Mouse (Mus musculus) cerebellum, adult (tissue): ENCODE measurements around the gene Arhgef11.

Source experiments
- ATAC-seq: cut with Nextera tagmentation; 2 replicates; pipeline ENCODE4 v1.9.2; 2017; ENCODE audit warnings: mild to moderate bottlenecking, moderate library complexity, mixed read lengths; ENCODE audit not compliant: insufficient number of reproducible peaks, low FRiP score, low TSS enrichment

Gene Arhgef11

DNA sequence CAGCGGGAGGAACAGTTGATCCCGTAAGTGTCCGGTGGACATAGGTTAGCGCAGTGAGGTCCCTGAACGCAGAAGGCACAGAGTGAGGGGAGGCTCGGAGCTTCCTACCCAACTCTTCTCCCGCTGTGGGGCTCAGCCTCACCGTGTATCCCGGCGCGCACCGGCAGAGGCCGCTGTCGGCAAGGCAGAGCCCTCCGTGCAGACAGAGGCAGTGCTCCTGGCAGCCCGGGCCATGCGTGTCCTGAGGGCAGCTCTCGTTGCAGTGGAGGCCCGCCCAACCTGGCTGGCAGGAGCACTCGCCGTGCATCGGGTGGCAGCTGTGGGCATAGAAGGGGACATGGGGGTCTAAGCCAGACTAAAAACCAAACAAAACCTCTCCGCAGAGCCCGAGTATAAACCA lies 138.6 kb downstream of the Arhgef11 start:
- ATAC-seq = peak; percentile 89

DNA sequence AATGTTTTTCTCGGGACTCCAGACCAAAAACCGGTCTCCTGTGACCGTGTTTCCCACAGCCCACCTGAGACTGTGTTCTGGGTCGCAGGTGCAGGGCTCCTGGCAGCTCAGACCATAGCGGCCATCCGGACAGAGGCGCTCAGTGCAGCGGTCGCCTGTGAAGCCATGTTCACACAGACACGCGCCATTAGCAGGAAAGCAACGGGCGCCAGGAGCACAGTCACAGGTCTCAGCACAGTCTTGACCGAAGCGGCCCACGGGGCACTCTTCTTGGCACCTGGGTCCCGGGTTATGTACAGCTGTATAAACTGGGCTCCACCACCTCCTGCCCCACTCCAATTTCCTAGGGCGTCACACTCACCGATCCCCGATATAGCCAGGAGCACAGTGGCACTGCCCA lies 139.1 kb downstream of the Arhgef11 start:
- ATAC-seq = 0 out of 2 replicates have a peak, but pooled peaks have one; percentile 15

DNA sequence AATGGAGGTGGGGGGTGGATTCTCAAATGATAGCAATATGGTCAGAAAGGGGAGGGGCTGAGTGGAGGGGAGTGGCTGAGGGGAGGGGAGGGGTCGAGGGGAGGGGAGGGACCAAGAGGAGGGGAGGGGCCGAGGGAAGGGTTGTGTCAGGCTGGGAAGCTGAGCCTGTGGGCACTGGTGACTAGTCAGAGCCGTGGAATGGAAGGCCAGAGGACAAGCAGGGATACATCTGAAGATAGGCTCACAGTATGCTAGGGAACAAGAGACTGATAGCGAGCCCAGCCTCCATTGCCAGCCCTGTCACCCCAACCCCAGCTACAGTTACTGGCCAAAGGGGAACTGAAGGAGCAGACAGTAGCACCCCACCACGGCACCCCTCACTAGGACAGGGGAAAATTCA lies 141.3 kb downstream of the Arhgef11 start:
- ATAC-seq = no peak

DNA sequence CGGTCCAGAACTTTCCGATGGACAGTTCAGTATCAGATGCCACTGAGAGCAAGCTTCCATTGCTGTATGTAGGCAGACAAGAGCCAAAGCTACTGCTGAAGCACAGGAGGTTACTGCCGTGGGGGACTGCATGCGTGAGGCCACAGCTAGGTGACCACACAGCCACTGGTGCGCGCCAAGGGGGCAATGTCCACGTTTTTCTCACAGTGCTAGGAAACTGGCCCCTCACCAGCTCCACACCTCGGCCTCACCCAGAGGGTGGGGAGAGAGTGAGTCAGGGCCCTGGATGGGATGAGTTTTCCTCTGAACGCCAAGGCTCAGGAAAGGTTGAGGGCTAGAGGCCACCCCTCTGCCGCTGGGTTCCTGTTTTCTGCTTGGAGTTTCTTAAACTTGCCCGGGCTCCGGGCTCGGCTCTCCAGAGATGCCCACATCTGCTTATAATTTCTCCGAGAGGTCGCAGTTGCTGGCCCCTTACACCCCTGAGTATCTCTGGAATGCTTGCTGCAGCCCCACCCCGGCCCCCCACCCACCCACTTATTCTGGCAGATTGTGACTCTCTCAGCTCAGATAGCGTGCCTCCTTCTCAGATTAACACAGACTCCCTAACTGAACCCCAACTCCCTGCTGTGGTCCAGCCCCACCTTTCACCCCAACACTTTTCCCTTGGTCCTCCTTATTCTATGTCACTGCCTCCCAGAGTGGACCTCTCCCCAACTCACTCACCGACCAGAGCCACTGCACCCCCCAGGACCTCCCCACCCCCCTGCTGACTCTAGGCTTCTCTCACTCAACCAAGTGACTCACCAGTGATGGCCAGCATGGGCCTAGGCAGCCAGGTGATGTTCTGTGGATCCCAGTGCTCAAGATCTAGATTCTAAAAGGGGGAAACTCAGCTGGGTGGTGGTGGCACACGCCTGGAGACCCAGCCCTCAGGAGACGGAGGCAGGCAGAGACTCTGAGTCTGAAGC lies 144.3 kb downstream of the Arhgef11 start:
- ATAC-seq = no peak

DNA sequence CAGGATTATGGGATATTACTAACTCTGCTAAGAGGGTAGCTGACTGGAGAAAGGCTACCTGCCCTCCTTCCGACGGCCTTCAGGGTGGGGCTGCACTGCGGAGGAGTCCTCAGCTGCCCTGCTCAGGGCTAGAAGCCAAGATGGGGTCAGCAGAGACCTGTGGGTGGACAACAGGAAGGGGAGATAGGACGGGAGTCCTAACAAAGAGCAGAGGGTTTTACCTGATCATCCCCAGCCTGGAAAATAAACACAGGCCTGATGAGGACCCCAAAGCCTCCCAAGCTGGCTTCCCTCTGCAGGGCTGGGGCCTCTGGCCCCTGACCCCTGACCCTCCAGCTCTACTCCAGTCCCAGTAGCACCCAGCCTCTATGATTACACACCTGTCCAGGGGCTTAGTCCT lies 145.8 kb downstream of the Arhgef11 start:
- no peak for ATAC-seq

DNA sequence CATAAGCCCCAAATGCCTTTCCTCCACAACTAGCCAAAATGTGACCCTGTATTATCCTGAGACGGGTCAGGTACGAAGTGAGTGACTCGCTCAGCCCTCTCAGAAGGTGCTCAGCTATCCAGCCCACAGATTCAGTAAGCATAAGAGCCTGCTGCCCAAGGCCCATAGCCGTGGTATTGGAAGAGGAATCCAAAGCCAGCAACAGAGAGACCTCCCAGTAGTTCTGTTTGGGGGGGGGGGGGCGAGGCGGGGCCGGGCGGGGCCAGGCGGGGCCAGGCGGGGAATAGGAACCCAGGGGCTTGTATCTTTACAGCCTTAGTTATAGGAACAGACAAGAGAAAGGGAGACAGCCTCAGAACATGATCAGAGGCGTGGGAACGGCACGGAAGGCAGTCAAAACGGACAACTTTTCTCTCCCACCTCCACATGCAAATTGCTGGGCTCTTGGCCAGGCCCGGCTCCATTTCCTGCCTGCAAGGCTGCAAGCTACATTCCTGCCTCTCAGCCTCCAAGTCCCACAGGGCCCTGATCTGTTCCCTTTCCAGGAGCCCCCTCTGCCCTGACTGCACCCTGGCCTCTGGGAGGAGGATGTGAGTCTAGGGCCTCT lies 146.4 kb downstream of the Arhgef11 start:
- no peak for ATAC-seq

DNA sequence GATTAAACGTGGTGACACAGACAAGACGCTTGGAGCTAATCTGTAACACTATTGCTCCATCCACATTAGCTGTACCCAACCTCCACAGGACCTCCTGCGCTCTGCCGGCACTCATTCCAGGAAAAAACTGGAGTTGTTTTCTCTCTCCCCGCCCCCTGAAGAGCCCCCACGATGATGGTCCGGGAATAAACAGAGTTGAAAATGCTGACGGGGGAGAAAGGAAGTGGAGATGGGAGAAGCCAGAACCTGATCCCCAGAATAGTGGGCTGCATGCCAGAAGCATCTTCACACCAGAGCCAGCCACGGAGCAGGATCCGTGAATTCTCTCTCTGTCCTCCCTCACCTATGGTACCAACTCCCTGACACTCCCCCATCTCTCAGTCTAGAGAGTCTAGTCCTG lies 147.1 kb downstream of the Arhgef11 start:
- no peak for ATAC-seq

DNA sequence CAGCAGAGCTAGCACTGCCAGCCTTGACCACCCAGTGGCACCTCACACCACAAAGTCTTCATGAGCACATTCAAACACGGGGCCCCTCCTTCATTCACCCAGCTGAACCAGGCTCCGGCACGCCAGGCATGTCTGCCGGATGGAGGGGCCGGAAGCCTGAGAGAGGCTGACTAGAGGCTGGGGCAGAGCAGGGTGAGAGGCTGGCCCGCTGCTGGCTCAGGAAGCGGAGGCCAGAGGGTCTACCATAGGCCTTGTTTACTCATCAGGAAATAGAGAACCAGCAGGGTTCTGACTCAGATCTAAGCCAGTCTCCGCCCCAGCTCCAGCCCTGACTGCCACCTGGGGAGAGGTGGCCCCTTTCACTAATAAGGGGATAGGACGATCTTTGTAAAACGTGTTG lies 147.7 kb downstream of the Arhgef11 start:
- no peak for ATAC-seq

DNA sequence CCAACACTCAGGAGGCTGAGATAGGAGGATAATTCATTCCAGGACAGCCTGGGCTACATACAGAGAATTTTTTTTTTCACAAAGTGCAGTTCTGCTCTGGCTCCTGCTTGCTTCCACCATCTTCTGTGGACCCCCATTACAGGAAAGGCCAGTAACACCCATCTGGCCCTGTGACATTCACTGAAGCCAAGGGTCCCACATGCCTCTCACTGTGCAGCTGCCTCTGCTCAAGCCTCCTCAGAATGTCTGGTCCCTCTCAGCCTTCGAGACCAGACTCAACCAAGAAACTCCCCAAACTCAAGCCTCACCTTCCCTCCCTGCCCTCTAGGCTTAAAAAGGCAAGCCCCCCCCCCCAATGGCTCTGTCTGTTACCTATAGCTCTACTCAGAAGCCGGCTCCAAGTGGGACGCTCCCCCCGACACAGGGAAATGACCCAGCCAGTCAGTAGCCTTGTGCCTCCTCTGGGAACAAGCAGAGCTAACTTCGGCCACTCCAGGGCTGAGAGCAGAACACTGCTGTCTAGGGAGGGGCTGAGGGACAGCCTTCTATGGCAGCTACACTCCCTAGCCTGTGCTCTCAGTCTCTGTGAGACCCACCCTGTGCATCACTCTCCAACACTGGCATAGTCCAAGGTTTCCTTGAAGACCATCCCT lies 148.4 kb downstream of the Arhgef11 start:
- ATAC-seq = no peak

DNA sequence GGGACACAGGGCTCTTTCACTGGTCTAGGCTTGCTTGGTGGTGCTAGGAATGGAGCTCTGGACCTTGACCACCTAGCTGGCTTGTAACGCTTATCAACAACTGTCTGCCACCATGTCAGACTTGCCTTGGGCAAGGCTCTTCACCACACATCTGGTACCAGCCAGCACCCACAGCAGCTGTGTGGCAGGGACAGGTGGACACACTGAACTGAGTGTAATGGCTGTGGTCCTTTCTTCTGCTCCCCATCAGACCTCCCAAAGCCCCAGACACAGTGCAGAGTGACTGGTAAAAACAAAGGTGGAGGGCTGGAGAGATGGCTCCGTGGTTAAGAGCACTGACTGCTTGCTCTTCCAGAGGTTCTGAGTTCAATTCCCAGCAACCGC lies 148.9 kb downstream of the Arhgef11 start:
- ATAC-seq = no peak

DNA sequence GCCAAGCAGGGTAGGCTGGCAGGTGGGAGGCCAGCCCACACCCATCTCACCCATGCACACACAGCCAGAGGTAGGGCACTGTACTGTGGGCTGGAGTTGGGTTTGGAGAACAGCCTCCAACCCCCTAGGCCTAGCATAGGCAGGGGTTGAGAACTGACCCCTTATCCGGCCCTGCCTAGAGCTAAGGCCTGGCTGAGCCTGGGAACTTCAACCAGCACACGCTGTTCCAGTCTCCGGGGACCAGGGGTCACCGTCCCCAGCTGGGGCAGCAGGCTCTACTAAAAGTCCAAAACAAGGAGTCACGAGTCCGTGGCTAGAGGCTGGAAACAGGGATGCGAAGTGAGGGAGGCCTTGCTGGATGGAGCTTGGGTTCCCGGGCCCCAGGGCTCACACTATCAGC lies 150.4 kb downstream of the Arhgef11 start:
- no peak for ATAC-seq

DNA sequence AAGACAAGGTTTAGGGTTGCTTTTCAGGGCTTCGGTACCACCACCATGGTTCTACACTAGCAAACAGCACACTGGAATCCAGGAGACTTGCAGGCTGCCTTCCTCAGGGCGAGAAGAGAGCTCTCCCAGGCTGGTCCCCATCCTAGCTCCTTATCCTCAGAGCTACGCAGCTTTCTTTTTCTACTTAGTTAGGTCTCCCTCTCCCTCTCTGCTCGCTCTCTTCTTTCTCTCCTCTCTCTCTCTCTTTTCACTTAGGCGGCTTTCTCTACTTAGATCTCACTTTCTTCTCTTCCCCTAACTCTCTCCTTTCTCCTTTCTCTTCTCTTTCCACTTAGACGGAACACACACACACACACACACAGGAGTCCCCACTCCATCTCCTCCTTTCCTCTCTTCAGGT lies 151.1 kb downstream of the Arhgef11 start:
- ATAC-seq = no peak

DNA sequence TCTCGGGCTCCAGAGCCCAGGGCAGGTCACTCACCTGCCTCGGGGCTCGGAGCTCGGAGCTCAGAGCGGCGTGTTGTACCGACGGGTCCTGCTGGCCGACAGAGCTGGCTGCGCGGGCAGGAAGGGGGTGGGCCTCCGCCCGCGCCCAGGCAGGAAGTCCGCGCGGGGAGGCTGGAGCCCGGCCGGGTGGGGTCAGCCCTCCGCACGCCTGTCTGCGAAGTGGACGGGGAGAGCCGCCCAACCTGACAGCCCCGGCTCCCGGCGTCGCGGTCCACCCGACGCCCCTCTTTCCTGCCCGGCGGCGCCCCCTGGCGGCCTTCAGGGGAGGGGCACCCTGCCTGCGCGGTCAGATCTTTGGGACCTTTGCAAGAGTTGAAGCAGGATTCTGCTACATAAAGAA lies 151.5 kb downstream of the Arhgef11 start:
- no peak for ATAC-seq

DNA sequence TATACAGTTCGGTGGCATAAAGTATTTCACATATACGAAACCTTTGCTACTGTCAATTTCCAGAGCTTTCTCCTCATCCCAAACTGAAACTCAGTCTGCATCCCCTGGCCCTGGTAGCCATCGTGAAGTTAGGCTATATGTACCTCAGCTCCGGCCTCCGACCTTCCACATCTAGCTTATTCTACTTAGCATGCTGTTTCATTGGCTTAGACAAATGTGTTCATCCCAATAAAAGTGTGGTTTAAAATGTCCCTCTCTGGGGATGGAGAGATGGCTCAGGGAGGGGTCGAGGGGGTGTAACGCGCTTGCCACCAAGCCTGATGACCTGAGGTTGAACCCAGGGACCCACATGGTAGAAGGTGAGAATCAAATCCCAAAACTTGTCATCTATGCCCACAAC lies 152.1 kb downstream of the Arhgef11 start:
- no peak for ATAC-seq

DNA sequence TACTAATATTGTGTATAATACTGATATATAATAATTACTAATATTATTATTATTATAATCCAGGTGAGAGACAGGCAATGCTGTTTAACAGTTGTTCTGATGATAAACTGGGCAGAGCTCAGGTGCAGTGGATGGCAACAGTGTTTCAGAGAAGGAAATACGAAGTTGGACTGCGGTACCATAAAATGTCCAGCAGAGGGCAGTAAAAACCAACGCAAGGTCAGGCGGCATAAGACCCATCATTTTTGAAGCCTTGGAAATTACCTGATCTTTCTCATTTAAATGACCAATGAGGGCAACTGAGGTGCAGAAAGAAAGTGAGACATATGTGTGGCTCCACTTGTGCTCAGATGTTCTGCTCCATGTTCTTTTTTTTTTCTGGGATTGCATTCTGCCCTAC lies 152.9 kb downstream of the Arhgef11 start:
- ATAC-seq = no peak

DNA sequence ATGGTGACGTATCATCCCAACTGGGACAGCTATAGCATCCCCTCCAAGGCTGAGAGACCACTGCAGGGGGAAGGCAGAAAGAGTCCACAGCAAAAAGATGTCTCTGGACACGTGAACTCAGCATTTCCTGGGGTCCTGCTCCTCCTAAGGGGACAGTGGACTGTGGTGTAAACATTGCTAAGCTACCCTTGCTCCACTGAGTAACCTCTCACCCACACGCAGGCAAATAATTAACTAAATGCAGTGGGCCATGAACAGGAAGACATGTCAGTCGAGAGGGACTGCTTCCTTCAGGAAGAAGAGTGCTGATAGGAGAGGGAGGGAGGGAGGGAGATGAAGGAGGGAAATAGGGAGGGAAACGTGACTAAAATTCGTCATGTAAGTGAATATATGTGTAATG lies 153.7 kb downstream of the Arhgef11 start:
- ATAC-seq = no peak

DNA sequence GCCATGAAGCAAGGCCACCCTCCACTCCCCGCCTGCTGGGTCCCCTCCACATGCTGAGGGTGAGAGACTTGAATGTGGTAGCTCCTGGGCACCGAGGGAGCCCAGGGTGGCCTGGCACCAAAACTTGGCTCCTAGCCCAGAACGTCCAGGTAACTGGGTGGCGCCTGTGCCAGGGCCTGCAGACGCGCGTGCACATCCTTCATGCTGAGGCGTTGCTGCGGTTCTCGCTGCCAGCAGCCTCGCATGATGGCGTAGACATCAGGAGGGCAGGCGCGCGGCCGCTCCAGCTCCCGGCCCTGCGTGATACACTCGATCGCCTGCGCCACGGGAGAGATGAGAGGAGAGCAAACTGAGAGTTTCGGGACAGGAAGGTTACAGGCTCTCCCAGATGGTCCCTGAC lies 160.9 kb downstream of the Arhgef11 start:
- ATAC-seq = no peak

DNA sequence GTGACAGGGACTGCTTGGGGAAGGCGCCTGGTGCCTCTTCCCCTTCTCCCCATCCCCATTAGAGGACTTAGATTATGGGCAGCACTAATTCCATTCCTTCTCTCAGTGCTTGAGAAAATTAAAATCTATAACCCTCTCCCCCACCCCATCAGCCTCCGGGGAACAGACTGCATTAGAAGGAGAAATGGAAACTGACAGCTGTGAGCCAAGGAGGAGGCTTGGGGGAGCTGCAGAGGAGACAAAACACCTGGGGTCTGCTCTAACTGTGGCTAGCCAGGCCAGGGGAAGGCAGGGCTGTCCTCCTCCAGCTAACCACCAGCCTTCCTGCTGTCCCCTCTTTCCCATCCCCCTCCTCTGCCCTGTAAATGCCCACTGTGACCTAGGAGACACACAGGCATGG lies 161.7 kb downstream of the Arhgef11 start:
- no peak for ATAC-seq

DNA sequence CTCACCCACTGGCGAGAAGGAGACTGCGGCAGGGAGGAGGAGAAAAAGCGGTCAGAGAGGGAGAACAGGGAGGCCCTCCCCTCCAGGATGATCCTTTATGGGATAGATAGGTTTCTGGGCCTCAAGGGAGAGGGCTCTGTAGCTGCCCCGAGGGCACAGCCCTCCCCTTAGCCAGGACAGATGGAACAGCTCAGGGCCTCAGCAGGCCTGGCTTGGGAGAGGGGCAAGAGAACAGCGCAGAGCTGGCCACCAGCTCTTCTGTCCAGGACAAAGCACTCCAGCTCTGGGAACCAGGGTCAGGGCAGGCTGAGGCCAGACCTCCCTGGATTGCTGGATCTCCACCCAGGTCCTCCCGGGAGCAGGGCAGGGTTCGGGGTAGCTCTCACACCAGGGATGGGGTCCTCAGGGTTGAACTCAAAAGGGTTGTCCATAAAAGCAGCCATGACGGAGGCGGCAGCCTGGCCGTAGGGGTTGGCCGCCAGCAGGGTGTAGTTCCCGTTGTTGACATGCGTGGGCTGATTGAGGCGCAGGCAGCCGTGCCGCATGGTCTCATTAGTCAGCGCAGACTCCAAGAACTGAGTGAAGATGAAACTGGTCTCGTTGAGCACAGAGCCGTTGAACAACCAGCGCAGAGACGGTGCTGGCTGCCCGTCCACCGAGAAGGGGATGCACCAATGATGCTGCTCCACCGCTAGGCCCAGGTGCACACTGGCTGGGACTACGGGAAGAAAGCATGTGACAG lies 166.1 kb downstream of the Arhgef11 start:
- ATAC-seq = 0 out of 2 replicates have a peak, but pooled peaks have one; percentile 24

DNA sequence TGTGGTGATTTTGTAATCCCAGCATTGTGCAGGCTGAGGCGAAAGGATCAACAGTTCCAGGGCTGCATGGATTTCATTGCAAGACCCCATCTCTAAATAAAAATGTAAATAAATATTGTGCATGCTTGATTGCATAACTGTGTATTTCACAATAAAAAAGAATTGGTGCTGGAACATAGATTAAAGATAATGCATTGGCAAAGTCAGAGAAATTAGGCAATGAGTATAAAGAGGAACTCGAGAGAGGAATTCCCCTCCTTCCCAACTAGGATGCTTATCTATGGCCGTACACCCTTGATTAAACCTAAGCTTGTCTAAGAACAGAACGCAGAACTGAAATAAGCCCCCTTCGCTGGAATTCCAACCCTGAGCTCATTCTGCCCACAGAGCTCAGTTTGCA lies 167.8 kb downstream of the Arhgef11 start:
- no peak for ATAC-seq
